Mouse (Mus musculus): Measurements from ENCODE around the gene Bcl2l1. TPM values are rescaled to one million over a fixed set of nuclear protein-coding genes. Genes with fewer than 3 reads are reported as not detected.

Gene Bcl2l1
- polyA plus RNA-seq, 1 experiment from 2014 or later, result 74.3 TPM

DNA sequence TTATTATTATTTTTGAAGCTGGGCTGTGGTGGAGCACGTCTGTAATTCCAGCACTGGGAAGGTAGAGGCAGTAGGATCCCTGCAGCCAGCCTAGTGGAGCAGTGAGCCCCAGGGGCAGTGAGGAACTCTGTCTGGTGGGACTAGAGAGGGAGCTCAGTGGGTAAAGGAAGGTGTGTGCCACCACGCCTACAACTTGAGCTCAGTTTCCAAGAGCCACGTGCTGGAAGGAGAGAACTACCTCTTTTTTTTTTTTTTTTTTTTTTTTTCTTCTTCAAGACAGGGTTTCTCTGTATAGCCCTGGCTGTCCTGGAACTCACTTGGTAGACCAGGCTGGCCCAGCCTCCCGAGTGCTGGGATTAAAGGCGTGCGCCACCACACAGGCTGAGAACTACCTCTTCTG lies 68.2 kb downstream of the Bcl2l1 start:
- Histone ChIP-seq H3K27ac (ENCODE audit: low read length) (no peak overlapping the region), H3K9me3 (replicated peaks; ENCODE audit: control insufficient read depth, low read length) (no peaks in the 10 kb centered on the region), H3K4me2 (ENCODE audit: low read depth, low read length) (no peak overlapping the region), H3K4me1 (ENCODE audit: control insufficient read depth, insufficient read depth, low read length) (peaks cover 22% of the 10 kb centered on the region), H3K9ac (ENCODE audit: low read length) (no peak overlapping the region), H3K36me3 (ENCODE audit: control insufficient read depth, insufficient read depth) (no peaks in the 10 kb centered on the region), H3K4me3 (ENCODE audit: low read length) (no peak overlapping the region), H3K27me3 (ENCODE audit: control insufficient read depth, insufficient read depth, low read length) (no peaks in the 10 kb centered on the region)
- no peak for ATAC-seq (replicated peaks; ENCODE audit: extremely low read depth, insufficient read depth, low FRiP score)
- 67% methylated on average over 6 of the region's 6 CpGs for WGBS

DNA sequence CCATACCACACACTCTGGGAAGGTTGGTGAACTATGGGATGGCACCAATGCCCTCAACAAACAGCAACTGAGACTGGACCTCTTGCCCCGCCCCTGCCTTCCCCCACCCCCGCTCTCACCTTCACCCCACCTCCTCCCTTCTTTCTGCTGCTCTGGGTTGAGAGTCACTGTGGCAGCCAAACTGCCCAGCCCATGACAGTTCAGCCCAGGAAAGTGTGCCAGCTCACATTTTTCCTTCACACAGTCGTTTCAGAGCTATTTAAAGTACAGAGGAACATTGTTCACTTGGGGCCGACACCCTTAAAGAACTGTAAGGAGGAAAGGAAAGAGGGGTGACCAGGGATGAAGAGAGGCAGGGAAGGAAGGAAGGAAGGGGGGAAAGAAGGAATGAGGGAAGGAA lies 73.2 kb downstream of the Bcl2l1 start:
- no peak overlapping the region for H3K4me2 ChIP-seq (ENCODE audit: low read depth, low read length)
- H3K9me3 ChIP-seq (replicated peaks; ENCODE audit: control insufficient read depth, low read length), result no peaks in the 10 kb centered on the region
- 26% methylated on average over 4 of the region's 4 CpGs for WGBS
- peak overlapping the region; percentile 46 for H3K27ac ChIP-seq (ENCODE audit: low read length)
- no peaks in the 10 kb centered on the region for H3K36me3 ChIP-seq (ENCODE audit: control insufficient read depth, insufficient read depth)
- 0 out of 2 replicates have a peak, but pooled peaks have one; percentile 15 for ATAC-seq (replicated peaks; ENCODE audit: extremely low read depth, insufficient read depth, low FRiP score)
- H3K4me1 ChIP-seq (ENCODE audit: control insufficient read depth, insufficient read depth, low read length), result peaks cover 14% of the 10 kb centered on the region
- H3K9ac ChIP-seq (ENCODE audit: low read length), result no peak overlapping the region
- H3K27me3 ChIP-seq (ENCODE audit: control insufficient read depth, insufficient read depth, low read length), result no peaks in the 10 kb centered on the region
- H3K4me3 ChIP-seq (ENCODE audit: low read length), result no peak overlapping the region

- ATAC-seq (replicated peaks; ENCODE audit: extremely low read depth, insufficient read depth, low FRiP score), result no peak
- 67% methylated on average over 2 of the region's 2 CpGs for WGBS
- no peak overlapping the region for H3K4me2 ChIP-seq (ENCODE audit: low read depth, low read length)
- H3K9me3 ChIP-seq (replicated peaks; ENCODE audit: control insufficient read depth, low read length), result no peaks in the 10 kb centered on the region
- no peaks in the 10 kb centered on the region for H3K27me3 ChIP-seq (ENCODE audit: control insufficient read depth, insufficient read depth, low read length)
- no peaks in the 10 kb centered on the region for H3K36me3 ChIP-seq (ENCODE audit: control insufficient read depth, insufficient read depth)
- no peak overlapping the region for H3K9ac ChIP-seq (ENCODE audit: low read length)
- peaks cover 14% of the 10 kb centered on the region for H3K4me1 ChIP-seq (ENCODE audit: control insufficient read depth, insufficient read depth, low read length)
- no peak overlapping the region for H3K27ac ChIP-seq (ENCODE audit: low read length)
- H3K4me3 ChIP-seq (ENCODE audit: low read length), result no peak overlapping the region
Observed at GRCm38 (mm10) chr2:152757478-152757877, 74.0 kb downstream of the Bcl2l1 start.

GRCm38 (mm10) chr2:152756474-152757393 lies 74.8 kb downstream of the Bcl2l1 start:
- Histone ChIP-seq H3K4me1 (ENCODE audit: control insufficient read depth, insufficient read depth, low read length) (peaks cover 14% of the 10 kb centered on the region), H3K4me3 (ENCODE audit: low read length) (no peak overlapping the region), H3K27ac (ENCODE audit: low read length) (no peak overlapping the region), H3K27me3 (ENCODE audit: control insufficient read depth, insufficient read depth, low read length) (no peaks in the 10 kb centered on the region), H3K36me3 (ENCODE audit: control insufficient read depth, insufficient read depth) (no peaks in the 10 kb centered on the region), H3K9me3 (replicated peaks; ENCODE audit: control insufficient read depth, low read length) (no peaks in the 10 kb centered on the region), H3K4me2 (ENCODE audit: low read depth, low read length) (no peak overlapping the region), H3K9ac (ENCODE audit: low read length) (no peak overlapping the region)
- WGBS, result 75% methylated on average over 17 of the region's 17 CpGs
- ATAC-seq (replicated peaks; ENCODE audit: extremely low read depth, insufficient read depth, low FRiP score), result no peak

- H3K4me3 ChIP-seq (ENCODE audit: low read length), result peak within 1 kb of the TSS; percentile 41
- H3K4me2 ChIP-seq (ENCODE audit: low read depth, low read length), result peak within 1 kb of the TSS; percentile 60
- peak within 1 kb of the TSS; percentile 58 for H3K9ac ChIP-seq (ENCODE audit: low read length)
- WGBS, result 3% methylated on average over 30 of the region's 30 CpGs
- H3K4me1 ChIP-seq (ENCODE audit: control insufficient read depth, insufficient read depth, low read length), result peaks cover 14% of the 10 kb centered on the region
- peak; percentile 61 for ATAC-seq (replicated peaks; ENCODE audit: extremely low read depth, insufficient read depth, low FRiP score)
- H3K36me3 ChIP-seq (ENCODE audit: control insufficient read depth, insufficient read depth), result no peaks in the 10 kb centered on the region
- no peaks in the 10 kb centered on the region for H3K9me3 ChIP-seq (replicated peaks; ENCODE audit: control insufficient read depth, low read length)
- no peak within 1 kb of the TSS for H3K27ac ChIP-seq (ENCODE audit: low read length)
- H3K27me3 ChIP-seq (ENCODE audit: control insufficient read depth, insufficient read depth, low read length), result no peaks in the 10 kb centered on the region
Observed at GRCm38 (mm10) chr2:152753944-152754711, 77.4 kb downstream of the Bcl2l1 start, which contains the start of gene Cox4i2. Gene Cox4i2 (plus strand): TSS chr2:152754173.

DNA sequence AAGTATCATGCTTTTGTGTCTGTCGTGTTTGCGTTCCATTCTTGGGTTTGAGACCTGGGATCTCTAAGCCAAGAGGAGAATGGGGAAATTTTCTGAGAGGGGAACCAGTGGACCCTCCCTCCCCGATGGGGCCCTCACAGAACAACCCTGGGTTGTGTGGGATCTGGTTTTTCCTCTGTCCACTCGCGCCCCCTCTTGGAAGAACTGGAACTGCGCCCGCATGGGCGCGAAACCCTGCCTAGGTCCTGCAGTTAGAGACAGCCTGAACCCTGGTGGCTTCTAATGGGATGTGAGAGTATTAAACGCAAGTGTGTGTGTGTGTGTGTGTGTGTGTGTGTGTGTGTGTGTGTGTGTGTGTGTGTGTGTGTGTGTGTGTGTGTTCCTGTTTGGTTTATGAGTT lies 89.1 kb downstream of the Bcl2l1 start:
- Histone ChIP-seq H3K4me3 (ENCODE audit: low read length) (no peak overlapping the region), H3K27ac (ENCODE audit: low read length) (peak overlapping the region; percentile 77), H3K36me3 (ENCODE audit: control insufficient read depth, insufficient read depth) (no peaks in the 10 kb centered on the region), H3K9me3 (replicated peaks; ENCODE audit: control insufficient read depth, low read length) (no peaks in the 10 kb centered on the region), H3K9ac (ENCODE audit: low read length) (peak overlapping the region; percentile 61; the same call in 1 of the 2 replicates), H3K4me1 (ENCODE audit: control insufficient read depth, insufficient read depth, low read length) (peaks cover 26% of the 10 kb centered on the region), H3K27me3 (ENCODE audit: control insufficient read depth, insufficient read depth, low read length) (no peaks in the 10 kb centered on the region), H3K4me2 (ENCODE audit: low read depth, low read length) (peak overlapping the region; percentile 40; the same call in 1 of the 2 replicates)
- 31% methylated on average over 10 of the region's 10 CpGs for WGBS
- ATAC-seq (replicated peaks; ENCODE audit: extremely low read depth, insufficient read depth, low FRiP score), result 0 out of 2 replicates have a peak, but pooled peaks have one; percentile 34

GRCm38 (mm10) chr2:152741153-152742041 lies 90.1 kb downstream of the Bcl2l1 start:
- WGBS, result 25% methylated on average over 14 of the region's 14 CpGs
- H3K27me3 ChIP-seq (ENCODE audit: control insufficient read depth, insufficient read depth, low read length), result no peaks in the 10 kb centered on the region
- peaks cover 26% of the 10 kb centered on the region for H3K4me1 ChIP-seq (ENCODE audit: control insufficient read depth, insufficient read depth, low read length)
- H3K9ac ChIP-seq (ENCODE audit: low read length), result peak overlapping the region; percentile 61
- ATAC-seq (replicated peaks; ENCODE audit: extremely low read depth, insufficient read depth, low FRiP score), result peak; percentile 32
- 0 out of 2 replicates have a peak overlapping the region, but pooled peaks have one; percentile 9 for H3K4me3 ChIP-seq (ENCODE audit: low read length)
- peak overlapping the region; percentile 77 for H3K27ac ChIP-seq (ENCODE audit: low read length)
- H3K4me2 ChIP-seq (ENCODE audit: low read depth, low read length), result peak overlapping the region; percentile 40
- H3K9me3 ChIP-seq (replicated peaks; ENCODE audit: control insufficient read depth, low read length), result no peaks in the 10 kb centered on the region
- no peaks in the 10 kb centered on the region for H3K36me3 ChIP-seq (ENCODE audit: control insufficient read depth, insufficient read depth)

DNA sequence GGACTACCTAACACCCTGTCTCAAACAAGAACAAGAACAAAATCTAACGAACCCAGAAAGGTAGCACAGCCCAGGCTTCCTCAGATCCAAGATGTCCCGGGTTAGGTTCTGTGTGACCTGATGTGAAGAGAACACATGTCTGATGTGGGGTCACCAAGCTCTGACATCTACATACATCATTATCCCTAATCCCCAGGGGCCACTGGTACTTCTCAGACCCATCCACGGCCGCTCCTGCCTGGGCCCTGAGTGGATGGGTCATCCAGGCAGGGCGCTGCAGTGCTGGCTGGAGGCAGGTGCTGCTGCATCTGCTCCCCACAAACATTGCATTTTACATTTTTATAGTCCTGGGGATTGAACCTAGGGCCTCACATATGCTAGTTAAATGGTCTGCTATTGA lies 91.0 kb downstream of the Bcl2l1 start:
- no peak for ATAC-seq (replicated peaks; ENCODE audit: extremely low read depth, insufficient read depth, low FRiP score)
- no peak overlapping the region; the same call in none of the 2 replicates for H3K27ac ChIP-seq (ENCODE audit: low read length)

More for the DNA sequence above, 91.0 kb downstream of the Bcl2l1 start:
- Histone ChIP-seq H3K9ac (ENCODE audit: low read length) (no peak overlapping the region), H3K4me3 (ENCODE audit: low read length) (no peak overlapping the region), H3K36me3 (ENCODE audit: control insufficient read depth, insufficient read depth) (no peaks in the 10 kb centered on the region), H3K4me2 (ENCODE audit: low read depth, low read length) (no peak overlapping the region), H3K4me1 (ENCODE audit: control insufficient read depth, insufficient read depth, low read length) (peaks cover 31% of the 10 kb centered on the region), H3K27me3 (ENCODE audit: control insufficient read depth, insufficient read depth, low read length) (no peaks in the 10 kb centered on the region), H3K9me3 (replicated peaks; ENCODE audit: control insufficient read depth, low read length) (no peaks in the 10 kb centered on the region)
- WGBS, result 82% methylated on average over 5 of the region's 5 CpGs
